Mouse (Mus musculus) heart, postnatal 10 days (tissue): Measurements from ENCODE around the gene Prl8a8. TPM values are rescaled to one million over a fixed set of nuclear protein-coding genes. Genes with fewer than 3 reads are reported as not detected.

ENCODE experiments used
- DNase-seq, 2 experiments: peaks; one replicate each; pipeline ENCODE4 v3.0.0; 2021
- intact Hi-C: fragments of 180-260 bp; cut with DNase I; formaldehyde crosslinking; loops from one replicate; pipeline ENCODE4 v1.15.1; 2025
- total RNA-seq, 2 experiments: library from RNA; stranded (reverse); gene quantifications; 2 replicates each; pipeline ENCODE4 v1.2.3; 2021

Gene Prl8a8
- not detected for total RNA-seq

DNA sequence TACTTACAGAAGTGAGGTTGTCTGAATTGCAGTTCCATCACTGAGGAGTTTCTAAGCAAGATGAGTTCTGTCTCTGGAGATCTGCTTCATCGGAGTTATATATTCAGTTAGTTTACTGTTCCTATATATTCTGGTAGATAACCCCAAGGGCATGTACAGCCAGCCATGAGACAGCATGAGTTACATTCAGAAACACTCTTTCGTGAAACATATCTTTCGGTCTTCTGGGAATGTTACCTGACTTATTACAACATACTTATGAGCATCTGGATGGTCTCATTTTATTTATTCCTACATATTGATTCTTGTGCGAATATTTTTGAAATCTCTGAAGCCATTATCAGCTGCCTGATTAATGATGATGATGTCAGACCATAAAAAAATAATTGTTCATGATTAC, at the start of gene Prl8a8:
Prl8a8 (minus strand) TSS at position 101 of the 400 bp plus-strand sequence.
- intact Hi-C loops: no loop called here
- no peak for DNase-seq

DNA sequence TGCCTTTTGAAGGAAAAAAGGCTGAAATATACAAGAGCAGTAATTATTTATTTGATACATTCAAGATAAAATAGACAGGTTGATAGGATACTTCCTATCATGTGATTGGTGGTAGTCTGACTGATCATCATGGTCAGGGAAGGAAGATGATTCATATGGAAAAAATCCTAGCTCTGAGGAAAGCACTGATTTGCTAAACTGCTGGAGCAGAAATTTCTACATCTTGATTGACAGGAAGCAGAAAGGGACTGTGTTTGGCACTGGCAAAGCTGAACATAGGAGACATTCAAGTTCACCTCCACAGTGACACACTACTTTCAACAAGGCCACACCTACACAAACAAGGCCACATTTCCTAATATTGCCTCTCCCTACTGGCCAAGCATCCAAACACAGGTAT, 40.3 kb upstream of the Prl8a8 start:
- intact Hi-C loops: no loop called here

DNA sequence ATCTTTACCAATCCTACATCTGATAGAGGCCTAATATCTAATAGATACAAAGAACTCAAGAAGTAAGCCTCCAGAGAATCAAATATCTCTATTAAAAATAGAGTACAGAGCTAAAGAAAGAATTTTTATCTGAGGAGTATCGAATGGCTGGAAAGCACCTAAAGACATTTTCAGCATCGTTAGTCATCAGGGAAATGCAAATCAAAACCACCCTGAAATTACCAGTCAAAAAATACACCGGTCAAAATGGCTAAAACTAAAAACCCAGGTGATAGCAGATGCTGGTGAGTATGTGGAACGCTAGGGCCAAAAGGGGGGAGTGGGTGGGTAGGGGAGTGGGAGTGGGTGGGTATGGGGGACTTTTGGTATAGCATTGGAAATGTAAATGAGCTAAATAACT, 10.1 kb upstream of the Prl8a8 start:
- intact Hi-C loops: no loop called here
- DNase-seq: no peak

More for the DNA sequence above, 40.3 kb upstream of the Prl8a8 start:
- DNase-seq: no peak

DNA sequence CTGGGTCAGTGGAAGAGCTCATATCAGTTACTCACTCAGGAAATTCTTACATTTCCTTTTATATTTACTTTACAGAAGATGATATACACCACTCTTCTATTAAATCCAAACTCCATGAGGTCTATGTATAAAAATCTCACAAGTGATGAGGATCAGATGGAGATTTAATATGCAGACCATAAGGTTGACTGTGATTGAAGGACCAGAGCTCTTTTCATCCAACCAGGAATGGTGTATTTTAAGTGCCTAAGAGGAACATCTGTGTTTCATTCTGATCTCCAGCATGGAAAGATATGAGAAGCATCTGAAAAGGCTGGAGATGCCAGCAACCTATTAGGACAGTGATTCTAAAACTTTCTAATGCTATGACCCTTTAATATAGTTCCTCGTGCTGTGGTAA, 5.4 kb downstream of the Prl8a8 start:
- no peak for DNase-seq
- intact Hi-C loops: no loop called here

Other genes starting within 250 kb of the Prl8a8 start
- not detected for gene Prl6a1, start 200.6 kb downstream of the Prl8a8 start, total RNA-seq
- not detected for gene Prl8a2, start 167.5 kb downstream of the Prl8a8 start, total RNA-seq
- not detected for gene Prl2b1, start 122.4 kb downstream of the Prl8a8 start, total RNA-seq
- gene Prl8a6, start 74.5 kb downstream of the Prl8a8 start, total RNA-seq: not detected
- gene Prl8a9, start 51.4 kb upstream of the Prl8a8 start, total RNA-seq: not detected
- gene Prl8a1, start 69.0 kb upstream of the Prl8a8 start, total RNA-seq: not detected
- not detected for gene Prl7b1, start 97.4 kb upstream of the Prl8a8 start, total RNA-seq
- gene Prl7a1, start 129.3 kb upstream of the Prl8a8 start, total RNA-seq: not detected
- gene Prl7a2, start 154.8 kb upstream of the Prl8a8 start, total RNA-seq: not detected
- not detected for gene Prl7d1, start 203.5 kb upstream of the Prl8a8 start, total RNA-seq